Mouse (Mus musculus): ENCODE results near the gene Hadh.

Gene Hadh

DNA sequence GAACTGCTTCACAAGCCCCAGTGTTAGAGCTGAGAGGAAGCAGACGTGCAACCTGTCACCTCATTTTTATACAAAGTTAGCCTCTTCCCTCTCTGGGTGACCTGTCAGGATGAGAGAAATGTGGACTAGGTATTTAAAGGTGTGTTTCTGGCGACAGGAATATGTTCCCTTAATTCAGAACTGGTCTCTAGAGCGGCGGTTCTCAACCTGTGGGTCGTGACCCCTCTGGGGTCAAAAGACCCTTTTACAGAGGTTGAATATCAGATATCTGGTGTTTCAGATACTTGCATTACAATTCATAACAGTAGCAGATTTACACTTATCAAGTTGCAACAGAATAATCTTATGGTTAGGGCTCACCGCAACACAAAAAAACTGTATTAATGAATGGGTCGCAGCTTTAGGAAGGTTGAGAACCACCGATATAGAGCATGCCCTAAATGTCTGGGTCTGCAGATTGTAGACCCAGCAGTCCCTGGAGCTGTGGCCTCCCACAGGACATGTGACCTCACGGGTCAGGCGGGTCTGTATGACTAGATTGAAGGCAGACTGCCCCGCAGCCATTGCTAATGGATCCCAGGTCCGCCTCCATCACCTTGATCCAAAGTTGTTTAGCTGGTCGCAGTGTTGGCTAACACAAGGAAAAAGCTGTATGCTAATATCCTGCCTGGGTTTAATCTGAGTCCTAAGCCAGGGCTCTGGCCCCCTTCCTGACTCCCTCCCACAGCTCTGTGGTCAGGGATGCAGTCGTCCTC lies 53.1 kb downstream of the Hadh start:
- DNase-seq (ENCODE audit: low read depth), result no peak

DNA sequence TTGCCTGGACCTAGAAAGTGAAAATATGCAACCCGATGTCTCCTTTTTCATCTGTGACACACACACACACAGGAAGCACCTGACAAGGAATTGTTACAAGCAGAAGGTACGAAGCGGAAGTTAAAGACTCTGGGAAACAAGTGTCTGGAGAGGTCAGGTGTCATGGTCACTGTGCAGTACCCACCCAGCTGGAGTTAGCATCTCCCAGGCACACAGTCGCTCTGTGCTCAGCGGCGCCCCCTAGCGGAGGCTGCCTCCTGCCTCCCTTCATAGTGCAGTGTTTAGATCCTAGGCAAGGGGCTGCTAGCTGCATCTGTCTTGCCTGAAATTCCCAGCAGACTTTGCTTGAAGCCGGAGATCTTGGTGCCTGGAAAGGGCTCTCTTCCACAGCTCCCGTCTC lies 57.1 kb downstream of the Hadh start:
- peak; percentile 11 for DNase-seq (ENCODE audit: low read depth)

DNA sequence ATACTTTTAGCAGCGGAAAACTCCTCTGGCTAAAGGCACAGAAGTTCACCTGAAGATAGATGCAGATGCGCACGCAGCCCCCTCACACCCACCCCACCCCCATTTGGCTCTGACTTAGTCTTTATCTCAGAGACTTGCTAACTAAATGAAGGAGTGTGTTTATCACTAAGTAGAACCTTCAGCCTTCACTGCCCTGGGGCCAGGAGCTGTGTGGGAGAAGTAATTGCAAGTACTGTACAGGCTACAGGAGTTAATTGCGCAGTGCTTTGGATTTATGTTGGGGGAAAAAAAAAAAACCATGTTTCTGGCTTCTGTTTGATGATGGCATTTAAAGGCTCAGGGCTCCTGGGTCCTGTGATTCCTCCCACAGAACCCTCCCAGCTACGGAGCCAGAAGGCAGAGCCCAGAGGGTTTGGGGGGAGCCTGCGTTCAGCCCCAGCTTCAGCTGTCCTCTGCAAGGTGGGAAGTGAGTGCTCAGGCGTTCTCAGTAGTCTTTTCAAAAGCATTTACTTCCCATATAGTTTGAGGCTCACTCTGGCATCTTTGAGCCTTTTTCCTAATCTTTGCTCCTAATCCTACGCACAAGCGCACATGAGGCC lies 57.7 kb downstream of the Hadh start:
- no peak for DNase-seq (ENCODE audit: low read depth)

DNA sequence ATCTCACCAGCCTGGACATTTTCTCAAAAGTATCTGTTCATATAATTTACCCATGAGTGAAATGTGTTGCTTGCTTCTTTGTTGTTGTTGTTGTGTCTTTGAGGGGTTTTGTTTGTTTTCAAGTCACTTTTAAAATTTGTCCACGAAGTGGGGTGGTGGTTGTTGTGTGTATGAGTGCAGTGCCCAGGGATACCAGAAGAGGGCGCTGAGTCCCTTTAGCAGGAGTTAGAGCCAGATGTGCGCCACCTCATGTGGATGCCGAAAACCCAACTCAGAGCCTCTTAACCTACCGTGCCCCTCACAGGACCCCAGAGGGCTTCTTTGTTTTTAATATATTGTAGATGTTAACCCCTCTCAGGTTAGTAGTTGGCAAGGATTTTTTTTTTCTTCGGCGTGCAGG lies 59.7 kb downstream of the Hadh start:
- DNase-seq (ENCODE audit: low read depth), result peak; percentile 12

DNA sequence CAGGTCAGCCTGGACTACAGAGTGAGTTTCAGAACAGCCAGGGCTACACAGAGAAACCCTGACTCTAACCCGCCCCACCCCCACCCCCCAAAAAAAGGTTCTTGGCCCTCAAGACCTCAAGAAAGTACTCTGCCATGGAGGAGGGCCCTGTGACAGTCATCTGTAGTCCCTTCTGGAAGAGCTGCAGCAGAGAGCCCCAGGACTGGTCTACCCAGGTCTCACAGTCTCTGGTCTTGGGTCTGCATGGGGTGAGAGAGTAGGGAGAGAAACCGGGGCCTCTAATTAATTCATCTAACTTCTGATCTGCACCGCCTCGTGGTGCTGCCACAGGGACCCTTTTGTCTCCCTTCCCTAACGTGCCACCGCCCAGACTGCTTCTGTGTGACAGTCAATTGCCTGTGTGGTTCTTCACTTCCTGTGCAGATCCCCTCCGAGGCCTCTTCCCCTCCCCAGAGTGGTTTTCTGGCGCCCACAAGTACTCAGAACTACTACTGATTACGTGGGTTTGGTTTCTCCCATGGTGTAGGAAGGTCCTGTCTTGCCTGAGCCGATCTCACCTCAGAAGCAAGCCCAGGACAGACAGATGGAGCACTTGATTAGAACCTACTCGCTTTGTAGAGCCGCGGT lies 63.5 kb downstream of the Hadh start:
- DNase-seq (ENCODE audit: low read depth), result peak; percentile 90

DNA sequence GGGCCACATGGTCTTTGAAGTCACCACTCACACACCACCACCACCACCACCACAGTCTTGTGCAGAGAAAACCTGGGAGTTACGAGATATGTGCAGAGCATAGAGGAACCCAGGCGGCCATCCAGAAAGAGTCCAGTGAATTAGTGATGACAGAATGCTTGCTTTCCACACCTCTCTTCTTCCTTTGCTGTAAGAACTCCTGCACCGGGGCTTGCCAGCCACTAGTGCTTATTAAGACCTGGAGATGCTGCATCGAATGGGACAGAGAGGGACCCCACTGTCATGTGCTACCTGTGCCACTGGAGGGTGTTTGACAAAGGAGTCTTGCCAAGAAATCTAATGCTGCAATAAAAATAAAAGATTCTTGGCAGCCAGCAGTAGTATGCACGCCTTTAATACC lies 64.1 kb downstream of the Hadh start:
- DNase-seq (ENCODE audit: low read depth), result no peak

DNA sequence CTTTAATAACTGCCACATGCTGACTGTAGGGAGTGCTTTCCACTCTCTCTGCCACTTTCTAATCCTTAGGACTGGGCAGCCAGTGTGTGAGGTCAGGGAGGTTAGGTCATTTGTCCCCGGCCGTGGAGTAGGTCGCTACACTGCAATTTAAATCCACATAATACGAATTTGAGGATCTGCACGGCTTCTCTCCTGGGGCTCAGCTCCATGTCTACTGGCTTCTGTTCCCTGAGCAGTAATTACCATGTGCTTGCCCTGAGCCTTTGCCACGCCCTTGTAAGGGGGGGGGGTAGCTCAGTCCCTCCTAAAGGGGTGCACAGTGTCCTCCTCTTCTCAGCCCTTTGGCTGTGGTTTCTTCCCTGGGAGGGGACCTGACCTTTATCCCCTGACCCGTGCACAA lies 69.6 kb downstream of the Hadh start:
- DNase-seq (ENCODE audit: low read depth), result no peak

DNA sequence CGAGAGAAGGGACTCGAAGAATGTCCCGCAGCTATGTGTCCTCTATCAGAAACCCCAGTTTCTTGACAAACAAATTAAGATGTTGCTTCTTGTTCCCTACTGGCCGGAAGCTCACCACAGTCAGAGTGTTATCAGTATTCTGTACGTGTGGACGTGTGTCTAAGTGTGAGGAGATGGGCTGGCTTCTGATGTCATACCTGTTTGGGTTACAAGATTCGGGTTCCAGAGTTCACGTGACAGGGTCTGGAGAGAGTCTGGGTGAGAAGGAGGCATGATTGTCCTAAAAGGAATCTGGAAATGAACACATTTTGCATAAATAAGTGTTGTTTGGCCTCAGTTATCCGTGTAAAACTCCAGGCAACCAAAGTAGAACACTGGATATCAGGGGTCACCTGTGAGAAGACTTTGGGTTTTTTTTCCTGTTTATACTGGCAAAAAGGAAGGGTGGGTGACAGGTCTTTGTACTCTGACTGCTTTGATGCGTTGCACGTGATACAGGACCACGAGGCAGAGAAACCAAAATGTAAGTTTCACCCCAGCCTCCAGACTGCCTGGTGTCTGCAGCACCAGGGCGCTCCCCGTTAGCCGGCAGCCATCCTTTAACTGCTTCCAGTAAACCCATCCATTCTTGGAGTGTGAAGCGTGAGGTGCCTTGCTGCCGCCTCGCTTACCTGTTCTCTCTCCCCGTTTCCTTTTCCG lies 72.2 kb downstream of the Hadh start:
- no peak for DNase-seq (ENCODE audit: low read depth)

DNA sequence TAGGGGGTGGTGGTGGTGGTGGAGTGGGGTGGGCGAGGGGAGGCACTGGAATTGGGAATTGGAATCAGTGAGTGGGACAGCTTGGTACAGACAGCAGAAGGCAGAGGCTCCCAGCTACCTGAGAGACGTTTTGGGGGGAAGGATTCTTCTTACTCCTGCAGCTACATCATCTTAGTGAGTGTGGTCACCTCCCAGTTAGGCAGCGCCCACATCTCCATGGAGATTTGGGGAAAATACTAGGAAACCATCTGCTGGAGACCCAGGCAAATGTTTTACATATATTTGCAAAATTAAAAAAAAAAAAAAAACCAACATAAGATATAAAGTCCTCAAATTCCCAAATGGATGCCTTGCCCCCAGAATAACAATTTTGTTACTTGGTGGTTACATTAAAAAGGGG lies 72.9 kb downstream of the Hadh start:
- DNase-seq (ENCODE audit: low read depth), result no peak

DNA sequence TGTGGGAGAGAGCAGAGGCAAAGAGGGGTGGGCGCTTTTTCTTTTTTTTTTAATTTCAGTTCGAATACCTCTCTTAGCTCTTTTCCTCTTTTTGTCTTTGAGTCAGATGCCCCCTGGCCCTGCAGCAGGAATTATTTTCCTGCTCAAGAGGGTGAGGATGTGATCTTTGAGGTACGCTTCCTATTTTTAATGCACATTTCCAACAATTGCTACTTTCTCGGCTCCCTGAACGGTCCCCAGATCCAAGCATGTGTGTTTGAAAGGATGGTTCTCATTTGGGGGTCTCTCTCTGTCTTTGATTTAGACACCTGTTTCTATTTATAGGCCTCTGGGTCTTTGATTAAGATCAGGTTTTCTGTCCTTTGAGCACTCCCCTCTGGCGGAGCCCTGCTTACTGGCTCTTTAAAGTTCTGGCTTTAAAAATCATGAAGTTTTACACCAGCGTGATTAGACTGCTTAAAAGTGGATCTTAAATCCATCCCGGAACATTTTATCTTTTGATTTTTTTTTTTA lies 75.3 kb downstream of the Hadh start:
- DNase-seq (ENCODE audit: low read depth), result no peak

DNA sequence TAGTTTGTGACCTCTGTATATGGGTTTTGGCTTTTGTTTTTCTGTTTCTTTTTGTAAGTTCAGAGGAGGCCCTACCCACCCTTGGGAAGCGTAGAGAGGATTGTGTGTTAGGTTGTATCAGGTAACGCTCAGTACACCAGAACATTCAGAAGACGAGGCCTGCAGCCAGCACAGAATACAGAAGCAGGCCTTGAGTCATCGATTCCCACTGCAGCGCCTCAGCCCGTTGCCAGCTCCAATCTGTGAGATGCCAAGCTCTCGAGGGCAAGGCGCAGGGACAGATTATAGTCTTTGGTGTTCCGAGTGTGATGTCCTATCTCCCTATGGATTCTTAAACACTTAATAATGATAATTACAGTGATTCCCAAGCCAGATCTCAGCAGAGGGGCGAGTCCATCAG lies 75.9 kb downstream of the Hadh start:
- DNase-seq (ENCODE audit: low read depth), result no peak

DNA sequence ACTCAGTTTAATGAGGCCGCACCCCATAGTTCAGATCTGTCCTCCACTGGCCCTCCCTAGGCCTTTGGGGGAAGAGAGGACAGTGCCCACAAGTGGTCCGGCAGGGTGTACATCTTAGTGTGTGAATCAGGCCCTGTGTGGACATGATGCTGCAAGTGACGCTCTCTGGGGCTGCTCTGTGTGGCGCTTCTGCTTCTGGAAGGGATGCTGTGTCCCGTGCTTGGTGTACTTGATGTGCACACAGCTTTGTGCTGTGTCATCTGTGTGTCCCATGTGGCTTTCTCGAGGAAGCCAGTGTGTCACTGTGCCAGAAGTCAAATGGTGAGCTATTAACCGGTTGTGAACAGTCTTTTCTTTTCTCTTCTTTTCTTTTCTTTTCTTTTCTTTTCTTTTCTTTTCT lies 80.4 kb downstream of the Hadh start:
- no peak for DNase-seq (ENCODE audit: low read depth)

DNA sequence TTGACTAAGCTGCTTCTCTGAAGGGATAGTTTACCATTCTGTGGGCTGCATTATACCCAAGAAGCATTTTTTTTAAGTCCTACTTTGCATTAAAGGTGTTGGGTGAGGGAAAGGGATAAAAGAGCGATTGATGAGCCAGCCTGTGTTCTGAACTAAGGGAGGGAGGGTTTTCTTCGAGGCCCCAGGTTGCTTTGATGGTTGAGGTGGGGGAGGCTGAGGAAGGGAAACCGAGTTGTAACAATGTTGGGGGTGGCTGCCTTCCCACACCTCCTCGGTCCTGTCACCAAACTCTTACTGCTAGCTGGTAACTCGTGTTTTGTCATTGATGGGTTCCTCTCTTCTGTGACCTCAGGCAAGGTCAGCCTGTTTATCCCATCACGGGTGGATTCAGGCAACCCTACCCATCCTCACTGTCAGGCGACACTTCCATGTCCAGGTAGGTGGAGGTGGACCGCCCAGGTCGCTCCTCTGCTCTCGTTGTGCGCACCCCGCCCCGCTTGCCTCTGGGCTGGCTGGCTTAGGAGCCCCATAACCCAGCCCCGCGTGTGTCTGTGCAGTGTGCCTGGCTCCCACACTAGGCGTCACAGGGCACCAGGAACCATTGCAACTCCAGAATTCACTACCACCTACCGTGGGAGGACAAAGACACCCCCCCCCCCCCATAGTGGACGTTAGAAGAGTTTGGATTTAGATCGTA lies 81.1 kb downstream of the Hadh start:
- no peak for DNase-seq (ENCODE audit: low read depth)

DNA sequence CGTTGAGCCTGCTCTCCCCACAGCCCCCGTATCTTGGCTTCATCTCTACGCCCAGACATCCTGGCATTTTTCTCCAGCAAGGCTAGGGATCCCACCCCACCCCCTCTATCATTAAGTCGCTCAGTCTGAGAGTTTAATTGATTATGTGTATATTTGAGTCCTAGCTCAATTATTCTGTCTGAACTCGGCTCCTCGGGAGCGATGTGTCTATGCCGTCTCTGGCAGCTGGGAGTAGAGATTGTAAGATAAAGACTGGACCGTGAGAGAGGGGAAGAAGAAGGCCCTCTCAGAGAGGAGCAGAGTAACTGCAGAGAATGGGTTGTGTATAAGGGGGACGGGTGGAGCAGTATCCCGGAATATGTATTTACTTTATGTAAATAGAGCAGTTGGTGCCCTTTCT lies 81.7 kb downstream of the Hadh start:
- no peak for DNase-seq (ENCODE audit: low read depth)

DNA sequence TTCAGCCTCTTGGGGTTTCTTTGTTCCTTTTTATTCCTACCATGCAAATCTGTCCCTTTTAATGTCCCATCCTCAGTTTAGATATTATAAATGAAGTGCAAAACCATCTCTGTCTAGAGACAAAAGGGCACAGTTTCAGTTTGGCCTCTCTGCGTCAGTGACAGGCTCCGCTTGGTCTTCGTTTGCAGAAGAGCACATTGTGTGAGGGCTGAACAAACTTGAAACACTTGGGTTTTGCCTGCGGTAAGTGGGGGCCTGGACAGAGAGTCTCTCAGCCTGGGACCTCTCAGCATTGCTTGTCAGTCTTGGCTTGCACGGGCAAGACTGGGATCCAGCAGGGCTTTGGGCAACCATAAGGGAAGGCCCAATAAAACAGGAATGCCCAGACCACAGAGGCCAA lies 85.7 kb downstream of the Hadh start:
- no peak for DNase-seq (ENCODE audit: low read depth)

All from 416B (cell line).